Mouse (Mus musculus) MEL-GATA-1-ER (cell line): ENCODE measurements around the gene Dand5.
"Not testable (repeated sequence)": the region's sequence is repeated elsewhere in the genome, so short reads cannot be mapped to it uniquely, and the experiment has no call there.

Experiments
- DNase-seq: peaks from one replicate; pipeline ENCODE4 v3.0.0-alpha.2; 2012; ENCODE audit warnings: low read depth; ENCODE audit errors: extremely low read depth

The Dand5 gene

GRCm38 (mm10) chr8:84834866-84835855 lies 12.5 kb upstream of the Dand5 start:
- DNase-seq = no peak

- no peak for DNase-seq
Measured at GRCm38 (mm10) chr8:84834002-84834865, 11.6 kb upstream of the Dand5 start.

GRCm38 (mm10) chr8:84832759-84833742 lies 10.4 kb upstream of the Dand5 start:
- DNase-seq = no peak

- no peak for DNase-seq
Measured at GRCm38 (mm10) chr8:84832034-84832717, 9.6 kb upstream of the Dand5 start.

- DNase-seq = peak; percentile 73
Measured at GRCm38 (mm10) chr8:84831490-84831889, 8.9 kb upstream of the Dand5 start, which contains the start of gene Gadd45gip1. TSS of gene Gadd45gip1 (plus strand) at chr8:84831522.

- DNase-seq = not testable (repeated sequence)
Measured at GRCm38 (mm10) chr8:84826518-84826917, 3.9 kb upstream of the Dand5 start.

- no peak for DNase-seq
Measured at GRCm38 (mm10) chr8:84825636-84826035, 3.0 kb upstream of the Dand5 start.

GRCm38 (mm10) chr8:84823653-84824052 lies 1.0 kb upstream of the Dand5 start:
- DNase-seq = no peak

- no peak for DNase-seq
Measured at GRCm38 (mm10) chr8:84816117-84816516, 6.5 kb downstream of the Dand5 start.

- peak; percentile 59 for DNase-seq
Measured at GRCm38 (mm10) chr8:84815547-84815946, 7.1 kb downstream of the Dand5 start.

- DNase-seq = no peak
Measured at GRCm38 (mm10) chr8:84814555-84815441, 7.8 kb downstream of the Dand5 start.

- DNase-seq = no peak
Measured at GRCm38 (mm10) chr8:84814240-84814554, 8.4 kb downstream of the Dand5 start.

- no peak for DNase-seq
Measured at GRCm38 (mm10) chr8:84813830-84814229, 8.8 kb downstream of the Dand5 start.

- peak; percentile 58 for DNase-seq
Measured at GRCm38 (mm10) chr8:84813059-84813458, 9.6 kb downstream of the Dand5 start.

- no peak for DNase-seq
Measured at GRCm38 (mm10) chr8:84811303-84811702, 11.3 kb downstream of the Dand5 start.

GRCm38 (mm10) chr8:84810896-84811295 lies 11.7 kb downstream of the Dand5 start:
- DNase-seq = no peak

GRCm38 (mm10) chr8:84809941-84810280 lies 12.7 kb downstream of the Dand5 start:
- DNase-seq = no peak

GRCm38 (mm10) chr8:84809109-84809940 lies 13.3 kb downstream of the Dand5 start:
- DNase-seq = no peak
